Mouse (Mus musculus) duodenum, adult 2 months (tissue): ENCODE results near the gene Tgfbr2. TPM values are rescaled to one million over a fixed set of nuclear protein-coding genes. Genes with fewer than 3 reads are reported as not detected.

Experiments
- polyA plus RNA-seq: library from polyadenylated mRNA; depleted of rRNA; stranded (reverse); fragments of >200 nt; gene quantifications from 2 replicates; pipeline ENCODE4 v1.2.3, GENCODE M21; 2012; ENCODE audit warnings: low replicate concordance; rRNA removed

Gene Tgfbr2
- polyA plus RNA-seq, result 11.8 and 19.5 TPM in 2 replicates

GRCm38 (mm10) chr9:116174481-116175461, at the start of gene Tgfbr2:
TSS of gene Tgfbr2 (minus strand) at chr9:116175360.

